Mouse (Mus musculus) naive thymus-derived CD4-positive, alpha-beta T cell, adult 2 months (primary cell): ENCODE data around the gene Isca2.

Experiments used
- DNase-seq: peaks from one replicate; pipeline ENCODE4 v3.0.0-alpha.2; 2011; ENCODE audit warnings: low read depth

Gene Isca2

GRCm38 (mm10) chr12:84772726-84773441 is at the start of gene Isca2, which contains the start of gene Npc2:
Gene Isca2 (plus strand): TSS chr12:84773251.
Gene Npc2 (minus strand): TSS chr12:84773152.
- DNase-seq: peak; percentile 99

GRCm38 (mm10) chr12:84726391-84726790 is 46.7 kb upstream of the Isca2 start:
- DNase-seq: no peak

- no peak for DNase-seq
These were observed 46.1 kb upstream of the Isca2 start for GRCm38 (mm10) chr12:84726986-84727385.

GRCm38 (mm10) chr12:84727434-84727833 is 45.6 kb upstream of the Isca2 start:
- DNase-seq: no peak

- DNase-seq: no peak
These were observed 44.6 kb upstream of the Isca2 start for GRCm38 (mm10) chr12:84728421-84728820.

GRCm38 (mm10) chr12:84733366-84733765 is 39.7 kb upstream of the Isca2 start:
- DNase-seq: no peak

- no peak for DNase-seq
These were observed 29.6 kb upstream of the Isca2 start for GRCm38 (mm10) chr12:84743496-84743895.

GRCm38 (mm10) chr12:84745700-84746099 is 27.4 kb upstream of the Isca2 start:
- DNase-seq: no peak

- no peak for DNase-seq
These were observed 24.9 kb upstream of the Isca2 start for GRCm38 (mm10) chr12:84748134-84748533.

GRCm38 (mm10) chr12:84750661-84751060 is 22.4 kb upstream of the Isca2 start:
- no peak for DNase-seq

- DNase-seq: peak; percentile 38
These were observed 20.7 kb upstream of the Isca2 start for GRCm38 (mm10) chr12:84752131-84752977.

- DNase-seq: peak; percentile 81
These were observed 17.9 kb upstream of the Isca2 start for GRCm38 (mm10) chr12:84755008-84755695.

- no peak for DNase-seq
These were observed 17.0 kb upstream of the Isca2 start for GRCm38 (mm10) chr12:84756016-84756415.

- DNase-seq: peak; percentile 66
These were observed 14.0 kb upstream of the Isca2 start for GRCm38 (mm10) chr12:84759063-84759462.

- peak; percentile 89 for DNase-seq
These were observed 10.5 kb upstream of the Isca2 start for GRCm38 (mm10) chr12:84762532-84762931.

- peak; percentile 21 for DNase-seq
These were observed 9.4 kb upstream of the Isca2 start for GRCm38 (mm10) chr12:84763577-84764218.

GRCm38 (mm10) chr12:84764756-84765155 is 8.3 kb upstream of the Isca2 start:
- DNase-seq: no peak

- peak; percentile 25 for DNase-seq
These were observed 7.5 kb upstream of the Isca2 start for GRCm38 (mm10) chr12:84765506-84765905.

- DNase-seq: no peak
These were observed 6.8 kb upstream of the Isca2 start for GRCm38 (mm10) chr12:84766113-84766735.

- DNase-seq: peak; percentile 34
These were observed 5.5 kb upstream of the Isca2 start for GRCm38 (mm10) chr12:84767510-84767909.

- peak; percentile 77 for DNase-seq
These were observed 3.4 kb upstream of the Isca2 start for GRCm38 (mm10) chr12:84769624-84770023.
